Mouse (Mus musculus): ENCODE measurements around the gene Dnm2.

The Dnm2 gene

GRCm38 (mm10) chr9:21424631-21425555 lies at the start of gene Dnm2:
TSS of gene Dnm2 (plus strand) at chr9:21424908.
- in situ Hi-C loops (cut with MboI, MseI), result no loop called here

DNA sequence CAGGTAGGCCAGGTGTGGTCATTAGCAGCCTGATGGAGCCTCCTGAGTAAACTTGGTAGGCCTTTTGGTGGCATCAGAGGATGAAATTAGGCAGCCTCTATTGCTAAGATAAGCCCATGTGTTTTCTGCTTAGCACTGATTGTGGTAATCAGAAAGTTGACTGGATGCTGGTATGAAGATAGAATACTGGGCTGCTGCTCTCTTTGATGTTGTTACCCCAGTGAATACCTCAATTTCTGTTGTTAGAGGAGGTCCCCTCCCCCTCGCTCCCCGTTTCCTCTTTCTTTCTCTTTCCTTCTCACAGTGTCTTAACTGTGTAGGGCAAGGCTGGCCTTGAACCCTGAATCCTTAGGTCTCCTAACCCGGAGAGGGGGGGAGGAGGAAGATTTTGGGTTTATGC lies 45.5 kb upstream of the Dnm2 start:
- in situ Hi-C loops (cut with MboI, MseI), result no loop called here

DNA sequence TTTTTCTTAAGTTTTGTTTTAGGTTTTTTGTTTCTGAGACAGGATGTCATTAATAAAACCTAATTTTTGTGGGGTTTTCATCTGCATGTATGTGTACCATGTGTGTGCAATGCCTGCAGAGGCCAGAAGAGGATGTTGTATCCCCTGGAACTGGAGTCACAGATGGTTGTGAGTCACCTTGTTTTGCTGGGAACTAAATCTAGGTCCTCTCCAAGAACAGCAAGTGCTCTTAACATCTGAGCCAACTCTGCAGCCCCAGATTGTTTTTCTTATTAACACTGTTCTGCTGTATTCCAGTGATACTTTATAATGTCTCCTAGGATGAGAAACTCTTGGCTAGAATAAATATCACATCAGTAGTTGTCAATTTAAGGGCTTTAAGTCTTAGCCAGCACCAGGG lies 43.8 kb upstream of the Dnm2 start:
- in situ Hi-C loops (cut with MboI, MseI), result no loop called here

DNA sequence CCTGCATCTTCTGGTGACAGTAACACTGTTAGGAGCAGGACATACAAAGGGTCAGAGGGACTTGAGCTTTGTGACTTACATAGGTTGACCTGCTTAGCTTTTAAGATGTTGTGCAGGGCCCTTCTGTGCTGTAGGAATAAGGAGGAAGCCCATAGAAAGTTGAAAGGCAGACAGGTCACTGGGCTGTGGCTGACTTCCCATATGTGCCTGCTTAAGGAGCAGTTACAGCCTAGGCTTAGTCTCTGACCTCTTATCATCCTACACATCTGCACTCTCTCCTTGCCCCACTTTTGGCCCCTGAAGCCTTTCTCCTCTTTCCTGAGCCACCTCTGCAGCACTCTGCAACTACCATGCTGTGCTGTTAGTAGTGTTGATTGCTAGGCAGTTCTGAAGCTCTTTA lies 40.7 kb upstream of the Dnm2 start:
- in situ Hi-C loops (cut with MboI, MseI), result no loop called here

GRCm38 (mm10) chr9:21392646-21393175 lies 32.0 kb upstream of the Dnm2 start:
- in situ Hi-C loops (cut with MboI, MseI), result loop anchor here (10.0 kb wide), 1 partner anchor 272 kb away; no protein-coding TSS in a partner anchor

GRCm38 (mm10) chr9:21395692-21396091 lies 29.0 kb upstream of the Dnm2 start:
- in situ Hi-C loops (cut with MboI, MseI), result loop anchor here (5.0 to 10.0 kb wide), 2 partner anchors 269 to 463 kb away; no protein-coding TSS in a partner anchor

DNA sequence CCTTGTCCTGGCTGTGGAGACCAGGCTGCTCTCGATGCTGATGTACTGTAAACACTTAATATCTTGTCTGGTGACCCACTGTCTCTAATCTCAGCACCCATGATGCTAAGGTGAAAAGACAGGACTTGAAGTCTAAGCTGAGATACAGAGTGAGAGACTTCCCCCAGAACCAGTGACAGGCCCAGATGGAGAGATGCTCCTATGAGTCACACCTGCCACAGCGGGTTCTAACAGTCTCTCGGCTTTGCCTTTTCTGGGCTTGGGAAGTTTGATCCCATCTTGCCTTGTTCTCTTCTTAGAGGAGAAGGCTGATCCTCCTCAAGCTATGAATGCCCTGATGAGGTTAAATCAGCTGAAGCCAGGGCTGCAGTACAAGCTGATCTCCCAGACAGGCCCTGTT lies 27.5 kb upstream of the Dnm2 start:
- in situ Hi-C loops (cut with MboI, MseI), result loop anchor here (5.0 to 10.0 kb wide), 2 partner anchors 268 to 465 kb away; no protein-coding TSS in a partner anchor

DNA sequence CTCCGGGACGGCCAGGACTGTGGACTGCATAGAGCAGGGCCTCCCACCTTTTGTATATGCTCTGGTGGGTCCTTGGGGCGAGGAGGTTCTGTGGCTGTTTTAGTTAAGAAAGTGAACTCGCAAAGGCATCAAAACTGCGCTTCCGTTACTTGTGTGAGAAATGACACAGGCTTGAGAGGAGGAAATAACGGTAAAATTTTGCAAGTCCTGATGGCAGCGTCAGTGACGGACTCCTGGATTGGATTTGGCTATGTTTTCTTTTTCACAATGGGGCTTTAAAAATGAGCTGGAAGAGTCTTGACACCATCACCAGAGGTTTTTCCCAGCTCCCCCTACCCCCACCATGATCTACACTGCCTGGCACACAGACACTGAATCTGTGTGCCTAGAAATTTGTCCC lies 23.7 kb upstream of the Dnm2 start:
- in situ Hi-C loops (cut with MboI, MseI), result no loop called here

DNA sequence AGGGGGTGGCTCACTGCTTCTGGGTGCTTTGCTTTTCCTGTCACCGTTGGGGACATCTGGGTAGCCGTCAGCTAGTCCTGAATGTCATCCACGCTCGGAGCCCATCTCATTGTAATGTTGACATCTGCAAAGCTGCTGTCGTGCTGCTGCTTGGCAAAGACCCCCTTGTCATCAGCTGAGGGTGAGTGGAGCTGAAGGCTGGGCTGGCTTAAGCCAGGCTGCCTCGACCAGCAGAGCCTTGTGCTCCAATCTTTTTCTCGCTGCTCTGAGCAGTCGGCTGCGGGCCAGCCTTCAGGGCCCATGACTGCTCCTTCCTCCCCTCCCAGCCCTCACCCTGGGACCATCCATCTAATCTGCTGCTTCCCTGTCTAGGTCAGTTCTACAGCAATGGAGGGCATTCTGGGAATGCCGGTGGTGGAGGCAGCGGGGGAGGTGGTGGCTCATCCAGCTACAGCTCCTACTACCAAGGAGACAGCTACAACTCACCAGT lies 21.9 kb upstream of the Dnm2 start:
- in situ Hi-C loops (cut with MboI, MseI), result no loop called here

- in situ Hi-C loops (cut with MboI, MseI), result no loop called here
Observed at GRCm38 (mm10) chr9:21403745-21404144, 21.0 kb upstream of the Dnm2 start.

DNA sequence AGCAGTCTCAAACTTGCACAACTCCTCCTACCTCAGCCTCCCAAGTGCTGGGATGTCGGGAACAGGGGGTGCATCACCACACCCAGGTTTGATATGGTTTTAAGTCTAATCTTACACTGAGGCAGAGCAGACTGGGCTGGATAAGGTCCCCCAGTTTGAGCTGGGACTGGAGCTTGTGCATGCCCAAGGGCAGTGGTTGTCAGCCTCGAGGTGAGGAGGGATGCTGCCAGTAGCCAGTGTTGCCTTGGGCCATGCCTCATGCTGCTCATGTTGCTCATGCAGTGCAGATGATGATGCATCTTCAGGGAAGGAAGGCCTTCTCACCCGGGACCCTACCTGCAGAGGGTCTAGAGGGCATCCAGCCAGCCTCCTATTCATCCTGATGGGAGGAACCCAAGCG lies 19.2 kb upstream of the Dnm2 start:
- in situ Hi-C loops (cut with MboI, MseI), result no loop called here

DNA sequence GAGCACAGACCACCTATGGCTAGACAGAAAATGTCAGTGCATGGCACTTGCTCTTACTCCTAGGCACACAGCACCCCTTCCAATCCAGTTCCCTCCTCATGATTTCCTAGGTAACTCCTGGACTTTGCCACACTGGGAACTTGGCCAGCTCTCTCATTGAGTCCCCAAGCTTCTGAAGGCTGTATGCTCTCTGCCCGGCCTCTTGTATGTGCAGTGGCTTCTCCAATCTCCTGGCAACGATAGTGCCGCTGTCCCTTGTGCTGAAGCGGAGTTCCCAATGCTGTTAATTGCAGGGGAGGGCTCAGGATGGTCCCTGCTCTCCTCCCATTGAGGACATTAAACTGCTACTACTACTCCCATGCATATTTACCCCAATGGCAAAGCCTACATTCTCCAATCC lies 16.8 kb upstream of the Dnm2 start:
- in situ Hi-C loops (cut with MboI, MseI), result no loop called here

DNA sequence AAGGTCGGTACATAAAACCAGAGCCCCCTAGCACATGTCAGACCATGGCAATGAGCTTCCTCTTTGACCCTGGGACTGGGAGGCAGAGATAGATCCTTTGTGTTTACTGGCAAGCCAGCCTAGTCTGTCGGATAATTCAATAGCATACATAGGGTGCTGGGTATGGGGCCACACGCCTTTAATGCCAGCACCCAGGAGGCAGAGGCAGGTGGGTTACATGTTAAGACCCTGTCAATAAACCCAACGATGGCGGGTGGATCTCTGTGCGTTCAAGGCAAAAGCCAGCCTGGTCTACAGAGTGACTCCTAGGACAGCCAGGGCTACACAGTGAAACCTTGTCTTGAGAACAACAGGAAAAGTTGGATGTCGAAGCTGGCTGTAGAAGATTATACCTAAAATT lies 16.1 kb upstream of the Dnm2 start:
- in situ Hi-C loops (cut with MboI, MseI), result no loop called here

- in situ Hi-C loops (cut with MboI, MseI), result no loop called here
Observed at GRCm38 (mm10) chr9:21409592-21410317, 15.0 kb upstream of the Dnm2 start.

DNA sequence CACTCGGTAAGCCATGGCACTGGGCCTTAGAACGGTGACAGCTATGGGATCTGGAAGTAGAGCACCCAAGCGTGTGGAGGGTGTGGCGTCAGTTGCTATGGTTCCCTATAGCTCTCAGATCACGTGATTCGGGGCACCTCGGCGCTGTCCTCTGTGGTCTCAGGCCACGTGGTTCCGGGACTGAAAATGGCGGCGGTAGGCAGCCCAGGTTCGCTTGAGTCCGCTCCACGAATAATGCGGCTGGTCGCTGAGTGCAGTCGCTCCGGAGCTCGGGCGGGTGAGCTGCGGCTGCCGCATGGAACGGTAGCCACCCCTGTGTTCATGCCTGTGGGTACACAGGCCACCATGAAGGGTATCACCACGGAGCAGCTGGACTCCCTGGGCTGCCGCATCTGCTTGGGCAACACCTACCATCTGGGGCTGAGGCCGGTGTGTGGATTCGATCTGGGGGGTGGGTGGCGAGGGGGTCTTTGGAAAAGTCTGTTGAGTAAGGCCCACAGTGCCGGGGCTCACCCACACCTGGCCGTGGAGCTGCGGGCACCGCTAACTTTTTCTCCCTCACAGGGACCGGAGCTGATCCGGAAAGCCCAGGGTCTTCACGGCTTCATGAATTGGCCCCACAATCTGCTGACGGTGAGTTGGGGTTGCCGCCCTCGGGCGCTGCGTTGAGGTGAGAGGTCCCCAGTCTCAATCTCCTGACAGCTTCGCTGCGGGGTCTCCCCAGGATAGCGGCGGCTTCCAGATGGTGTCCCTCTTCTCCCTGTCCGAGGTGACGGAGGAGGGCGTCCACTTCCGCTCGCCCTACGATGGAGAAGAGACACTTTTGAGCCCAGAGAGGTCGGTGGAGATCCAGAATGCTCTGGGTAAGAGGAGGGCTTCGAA lies 12.8 kb upstream of the Dnm2 start, which contains the start of gene Qtrt1:
Gene Qtrt1 (plus strand): TSS at position 169 of the 882 bp plus-strand sequence.
- in situ Hi-C loops (cut with MboI, MseI), result no loop called here

DNA sequence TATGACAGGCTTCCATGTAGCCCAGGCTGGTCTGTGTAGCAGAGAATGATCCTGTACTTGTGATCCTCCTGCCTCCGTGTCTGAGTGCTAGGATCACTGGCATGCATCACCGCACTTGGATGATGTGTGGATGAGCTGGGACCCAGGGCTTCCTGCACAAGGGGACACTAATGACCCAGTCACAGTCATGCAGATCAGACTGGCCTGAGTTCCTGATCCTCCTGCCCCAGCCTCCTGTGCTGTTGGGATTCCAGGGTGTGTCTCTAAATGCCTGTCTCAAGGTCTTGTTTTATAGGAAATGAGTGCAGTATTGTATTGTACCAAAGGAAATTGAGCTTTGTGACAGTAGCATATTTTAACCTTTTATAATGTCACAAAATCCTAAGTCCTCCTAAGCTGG lies 6.8 kb upstream of the Dnm2 start:
- in situ Hi-C loops (cut with MboI, MseI), result no loop called here

DNA sequence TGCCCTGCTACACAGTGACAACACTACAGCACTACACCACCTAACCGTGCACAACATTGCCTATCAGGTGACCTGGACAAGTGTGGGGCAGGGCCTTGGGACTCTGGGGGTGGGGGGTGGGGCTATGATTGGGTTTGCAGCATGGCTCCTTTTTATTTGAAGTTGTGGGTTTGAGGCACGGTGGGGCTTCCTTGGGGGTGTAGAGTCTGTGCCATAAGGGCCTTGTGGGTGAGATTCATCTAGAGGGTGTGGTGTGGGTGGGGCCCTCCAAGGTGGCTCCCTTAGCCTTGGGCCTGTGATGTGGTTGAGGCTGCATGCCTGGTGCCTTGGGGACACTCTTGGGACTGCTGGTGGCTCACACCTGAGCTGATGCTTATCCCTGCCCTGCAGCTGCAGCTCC lies 5.1 kb upstream of the Dnm2 start:
- in situ Hi-C loops (cut with MboI, MseI), result no loop called here

GRCm38 (mm10) chr9:21425556-21425945 lies 843 bp downstream of the Dnm2 start:
- in situ Hi-C loops (cut with MboI, MseI), result no loop called here

GRCm38 (mm10) chr9:21426013-21426412 lies 1.3 kb downstream of the Dnm2 start:
- in situ Hi-C loops (cut with MboI, MseI), result no loop called here

DNA sequence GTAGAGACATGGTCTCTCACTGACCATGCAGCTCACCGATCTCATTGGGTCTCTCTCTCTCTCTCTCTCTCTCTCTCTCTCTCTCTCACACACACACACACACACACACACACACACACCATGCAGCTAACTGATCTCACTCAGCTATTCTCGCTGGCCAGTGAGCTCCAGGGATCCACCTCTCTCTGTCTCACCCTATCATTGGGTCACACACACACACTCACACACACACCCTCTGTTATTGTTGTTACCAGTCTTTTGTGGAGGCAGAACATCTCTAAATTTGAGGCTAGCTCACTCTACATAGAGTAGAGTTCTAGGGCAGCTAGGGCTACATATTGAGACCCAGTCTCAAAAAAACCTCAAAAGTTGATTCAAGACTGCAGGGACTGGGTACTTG lies 1.8 kb downstream of the Dnm2 start:
- in situ Hi-C loops (cut with MboI, MseI), result no loop called here

- in situ Hi-C loops (cut with MboI, MseI), result no loop called here
Observed at GRCm38 (mm10) chr9:21427773-21428172, 3.1 kb downstream of the Dnm2 start.

Measured in regulatory T cell (primary cell).